Mouse (Mus musculus): ENCODE results near the gene Nav2. TPM values are rescaled to one million over a fixed set of nuclear protein-coding genes. Genes with fewer than 3 reads are reported as not detected.

The Nav2 gene
- total and polyA plus RNA-seq, 3 experiments = under 0.01 TPM; not detected in 2

DNA sequence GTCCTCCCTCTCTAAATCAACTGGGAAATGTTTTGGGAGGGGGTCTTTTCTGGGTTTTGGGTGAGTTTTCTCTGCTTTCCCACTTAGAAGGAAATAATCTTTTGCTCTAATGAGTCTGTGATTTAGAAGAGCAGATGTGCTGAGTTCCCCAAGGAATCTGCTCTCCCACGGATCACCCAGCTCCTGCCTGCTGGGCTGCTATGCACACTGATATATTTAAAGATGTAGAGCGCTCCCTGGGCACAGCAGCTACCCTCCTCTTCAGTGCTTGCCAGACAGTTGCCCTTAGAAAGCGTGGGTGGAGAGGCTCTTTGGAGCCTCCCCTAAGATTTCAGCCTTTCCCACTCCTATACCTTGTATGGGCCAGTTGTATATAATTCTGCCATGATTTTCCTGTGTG, 452.1 kb downstream of the Nav2 start:
- Histone ChIP-seq H3K27me3 (replicated peaks) (peaks cover 46% of the 10 kb centered on the region), H3K79me2 (replicated peaks; ENCODE audit: control insufficient read depth, extremely low read depth, insufficient read depth, poor library complexity, severe bottlenecking) (no peaks in the 10 kb centered on the region), H3K4me3 (replicated peaks in 1 of 3; ENCODE audit: low read depth in 2 of 3, low read length in 2 of 3, poor library complexity in 1 of 3) (no peak overlapping the region), H3K9ac (ENCODE audit: insufficient read depth, low read depth) (no peak overlapping the region), H3K36me3 (replicated peaks in 1 of 2; ENCODE audit: control insufficient read depth in 1 of 2, insufficient read depth in 1 of 2, low read length in 1 of 2) (no peaks in the 10 kb centered on the region), H3K4me1 (ENCODE audit: control insufficient read depth in 1 of 2, insufficient read depth in 2 of 2) (no peaks in the 10 kb centered on the region), H3K9me3 (replicated peaks; ENCODE audit: low read length) (no peaks in the 10 kb centered on the region), H3K27ac (ENCODE audit: insufficient read depth, low read depth) (no peak overlapping the region), H3K4me2 (ENCODE audit: insufficient read depth, low read depth, poor library complexity, severe bottlenecking) (no peak overlapping the region)
- dilution Hi-C loops (cut with MboI; ENCODE audit: extremely low pct_ligation_motif_present, extremely low pct_unique_long_range_greater_than_20kb, low sequenced_read_pairs) (no loop called here), in situ Hi-C loops (cut with MboI; ENCODE audit: low pct_ligation_motif_present, low pct_unique_long_range_greater_than_20kb, low sequenced_read_pairs) (no loop called here)
- no peak for DNase-seq (ENCODE audit: extremely low read depth)
- TF ChIP-seq TBP (conservative IDR thresholded peaks at IDR 0.05; ENCODE audit: low read depth, low read length) (no peak), USF2 (conservative IDR thresholded peaks at IDR 0.05; ENCODE audit: low read depth, low read length) (no peak), IRF4 (IDR thresholded peaks at IDR 0.05; ENCODE audit: low read depth, low read length) (no peak), NELFE (IDR thresholded peaks at IDR 0.05; ENCODE audit: low read depth, low read length) (no peak), MEF2A (IDR thresholded peaks at IDR 0.05; ENCODE audit: borderline replicate concordance, low read depth, low read length) (no peak), MAZ (IDR thresholded peaks at IDR 0.05; ENCODE audit: low read depth, low read length) (no peak), MYC (IDR thresholded peaks at IDR 0.05; ENCODE audit: low read depth, low read length) (no peak), USF1 (IDR thresholded peaks at IDR 0.05; ENCODE audit: low read depth, low read length) (no peak), EP300 (IDR thresholded peaks at IDR 0.05; ENCODE audit: low read length) (no peak), SMC3 (IDR thresholded peaks at IDR 0.05; ENCODE audit: low read depth, low read length) (no peak), ZKSCAN1 (IDR thresholded peaks at IDR 0.05; ENCODE audit: borderline replicate concordance, low read depth, low read length) (no peak)

DNA sequence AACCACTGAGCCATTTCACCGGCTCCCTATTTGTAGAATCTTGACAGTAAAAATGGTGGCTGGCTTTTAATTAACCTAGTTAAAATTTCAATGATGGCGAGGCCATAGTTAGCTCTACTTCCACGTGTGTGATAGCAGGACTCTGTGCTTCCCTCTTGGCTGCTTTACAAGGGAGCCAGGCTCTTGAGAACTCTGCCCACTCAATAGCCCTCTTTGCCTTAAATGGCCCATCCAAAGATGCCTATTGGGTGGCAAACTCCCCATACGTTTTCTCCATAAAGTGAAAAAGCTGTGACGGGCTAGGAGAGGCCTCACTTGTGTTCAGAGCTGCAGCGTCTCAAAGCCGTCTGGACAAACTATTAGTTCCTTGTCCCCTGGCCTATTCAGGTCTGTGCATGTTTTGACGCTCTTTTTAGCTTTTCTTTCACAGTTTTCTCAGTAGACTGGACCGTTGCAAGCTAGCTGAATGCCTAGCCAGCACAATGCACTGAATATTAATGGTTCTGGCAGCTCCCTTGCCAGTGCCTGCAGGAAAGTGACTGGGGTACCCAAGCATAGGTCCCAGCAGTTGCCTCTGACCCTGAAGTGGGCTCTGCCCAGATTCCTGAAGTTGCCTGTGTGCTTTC, 453.1 kb downstream of the Nav2 start:
- Histone ChIP-seq H3K4me3 (replicated peaks in 1 of 3; ENCODE audit: low read depth in 2 of 3, low read length in 2 of 3, poor library complexity in 1 of 3) (no peak overlapping the region), H3K27me3 (replicated peaks) (peaks cover 53% of the 10 kb centered on the region), H3K36me3 (replicated peaks in 1 of 2; ENCODE audit: control insufficient read depth in 1 of 2, insufficient read depth in 1 of 2, low read length in 1 of 2) (no peaks in the 10 kb centered on the region), H3K4me2 (ENCODE audit: insufficient read depth, low read depth, poor library complexity, severe bottlenecking) (no peak overlapping the region), H3K79me2 (replicated peaks; ENCODE audit: control insufficient read depth, extremely low read depth, insufficient read depth, poor library complexity, severe bottlenecking) (no peaks in the 10 kb centered on the region), H3K9ac (ENCODE audit: insufficient read depth, low read depth) (no peak overlapping the region), H3K9me3 (replicated peaks; ENCODE audit: low read length) (no peaks in the 10 kb centered on the region), H3K4me1 (ENCODE audit: control insufficient read depth in 1 of 2, insufficient read depth in 2 of 2) (no peaks in the 10 kb centered on the region), H3K27ac (ENCODE audit: insufficient read depth, low read depth) (no peak overlapping the region)
- no peak for DNase-seq (ENCODE audit: extremely low read depth)
- in situ Hi-C loops (cut with MboI; ENCODE audit: low pct_ligation_motif_present, low pct_unique_long_range_greater_than_20kb, low sequenced_read_pairs) (no loop called here), dilution Hi-C loops (cut with MboI; ENCODE audit: extremely low pct_ligation_motif_present, extremely low pct_unique_long_range_greater_than_20kb, low sequenced_read_pairs) (no loop called here)
- TF ChIP-seq PAX5 (IDR thresholded peaks at IDR 0.05; ENCODE audit: low read length) (no peak), CTCF (conservative IDR thresholded peaks at IDR 0.05 in 1 of 2, IDR thresholded peaks at IDR 0.05 in 1 of 2; ENCODE audit: low read depth in 2 of 2, low read length in 2 of 2) (no peak), MAZ (IDR thresholded peaks at IDR 0.05; ENCODE audit: low read depth, low read length) (no peak), ZMIZ1 (IDR thresholded peaks at IDR 0.05; ENCODE audit: low read depth, low read length) (no peak), CHD1 (IDR thresholded peaks at IDR 0.05; ENCODE audit: low read depth, low read length) (no peak), E2F4 (IDR thresholded peaks at IDR 0.05; ENCODE audit: insufficient replicate concordance, low read depth, low read length) (no peak), NELFE (IDR thresholded peaks at IDR 0.05; ENCODE audit: low read depth, low read length) (no peak), ZC3H11A (IDR thresholded peaks at IDR 0.05; ENCODE audit: low read depth, low read length) (no peak), MAFK (IDR thresholded peaks at IDR 0.05; ENCODE audit: insufficient replicate concordance, low read length) (no peak), IRF4 (IDR thresholded peaks at IDR 0.05; ENCODE audit: low read depth, low read length) (no peak)
